Mouse (Mus musculus) myocyte (in vitro differentiated cells): ENCODE measurements around the gene Zdhhc18.

Experiments used
- E2F4 ChIP-seq: IDR thresholded peaks from one replicate; pipeline ENCODE4 v1.6.1; 2011; ENCODE audit warnings: mild to moderate bottlenecking, control low read depth, moderate library complexity; ENCODE audit not compliant: insufficient read depth
- MAX ChIP-seq: IDR thresholded peaks from one replicate; pipeline ENCODE4 v1.6.1; 2011; ENCODE audit warnings: low read depth, mild to moderate bottlenecking, control low read depth
- POLR2A ChIP-seq: IDR thresholded peaks from one replicate; pipeline ENCODE4 v1.6.1; 2011; ENCODE audit warnings: low read depth, mild to moderate bottlenecking, control low read depth, moderate library complexity; ENCODE audit not compliant: insufficient read length
- TCF12 ChIP-seq: IDR thresholded peaks from one replicate; pipeline ENCODE4 v1.6.1; 2011; ENCODE audit warnings: mild to moderate bottlenecking, control low read depth; ENCODE audit not compliant: poor library complexity, insufficient read depth, severe bottlenecking

DNA sequence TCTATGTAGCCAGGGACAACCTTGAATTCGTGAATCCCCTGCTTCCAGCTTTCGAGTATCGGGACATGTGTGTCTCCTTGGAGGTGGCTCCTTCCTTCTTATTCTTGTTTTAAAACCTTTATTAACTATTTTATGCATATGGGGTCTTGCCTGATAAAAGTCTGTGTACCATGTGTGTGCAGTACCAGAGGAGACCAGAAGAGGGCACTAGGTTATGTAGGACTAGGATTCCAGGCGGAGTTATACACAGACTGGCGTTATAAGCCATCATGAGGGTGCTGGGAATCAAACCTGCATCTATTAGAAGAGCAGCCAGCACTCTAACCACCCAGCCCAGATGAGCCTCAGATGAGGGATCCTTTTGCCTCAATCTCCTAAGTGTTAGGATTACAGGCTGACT, 38.1 kb downstream of the Zdhhc18 start:
- TF ChIP-seq POLR2A (no peak), MAX (no peak), TCF12 (no peak), E2F4 (no peak)
